Mouse (Mus musculus) G1E (cell line): ENCODE results near the gene Myh3. TPM values are rescaled to one million over a fixed set of nuclear protein-coding genes. Genes with fewer than 3 reads are reported as not detected.
"Not testable (repeated sequence)": the region's sequence is repeated elsewhere in the genome, so short reads cannot be mapped to it uniquely, and the experiment has no call there.

Experiments used
- ATAC-seq: 2 replicates; pipeline ENCODE4 v1.8.0; 2016; ENCODE audit warnings: mild to moderate bottlenecking; ENCODE audit not compliant: insufficient number of reproducible peaks, poor library complexity, low FRiP score, severe bottlenecking; ENCODE audit errors: extremely low read depth
- DNase-seq: peaks from one replicate; pipeline ENCODE4 v3.0.0; 2012; ENCODE audit warnings: low spot score
- H3K27me3 ChIP-seq: 2 replicates; pipeline ENCODE4 v1.6.1; 2012; ENCODE audit warnings: mild to moderate bottlenecking, low read length, inconsistent platforms; ENCODE audit not compliant: insufficient read depth
- H3K36me3 ChIP-seq: replicated peaks from 2 replicates; pipeline ENCODE3; 2012; ENCODE audit warnings: mild to moderate bottlenecking, inconsistent platforms
- H3K4me1 ChIP-seq: 2 replicates; pipeline ENCODE4 v1.6.1; 2012; ENCODE audit warnings: low read depth, low read length, inconsistent platforms, mixed read lengths; ENCODE audit not compliant: insufficient read depth
- H3K4me3 ChIP-seq: 2 replicates; pipeline ENCODE4 v1.5.1; 2012; ENCODE audit warnings: low read depth, mild to moderate bottlenecking, inconsistent platforms, low read length, moderate library complexity, mixed read lengths
- H3K9me3 ChIP-seq: replicated peaks from 2 replicates; pipeline ENCODE4 v1.6.1; 2012; ENCODE audit warnings: inconsistent platforms
- CTCF ChIP-seq: IDR thresholded peaks from 2 replicates; pipeline ENCODE4 v1.5.1; 2012; ENCODE audit warnings: low read depth, low read length, inconsistent platforms, mixed read lengths
- GATA1 ChIP-seq: IDR thresholded peaks from 2 replicates; pipeline ENCODE4 v1.6.1; 2012; ENCODE audit warnings: borderline replicate concordance, low read length, inconsistent platforms, mixed read lengths
- GATA2 ChIP-seq: IDR thresholded peaks from 2 replicates; pipeline ENCODE4 v1.6.1; 2012; ENCODE audit warnings: low read depth, low read length, inconsistent platforms, borderline replicate concordance
- POLR2AphosphoS5 ChIP-seq: IDR thresholded peaks from 2 replicates; pipeline ENCODE4 v1.6.1; 2012; ENCODE audit warnings: low read depth, low read length, inconsistent platforms; ENCODE audit not compliant: insufficient replicate concordance
- TAL1 ChIP-seq: conservative IDR thresholded peaks from 2 replicates; pipeline ENCODE4 v1.6.1; 2012; ENCODE audit warnings: low read depth, low read length, inconsistent platforms, mixed read lengths
- polyA plus RNA-seq: library from polyadenylated mRNA; stranded (reverse); fragments of >175 nt; gene quantifications from 2 replicates; pipeline ENCODE4 v1.2.3, GENCODE M21; 2012
- total RNA-seq, 2 experiments: library from RNA; stranded (forward) in 1 of 2; stranded (reverse) in 1 of 2; fragments of 200-1000 nt in 1 of 2; fragments of >200 nt in 1 of 2; fragmentation: Nextera tagmentation in 1 of 2; gene quantifications; 2 replicates each; pipeline ENCODE4 v1.2.3; 2014 to 2017

The Myh3 gene
- total and polyA plus RNA-seq, 3 experiments, result not detected

GRCm38 (mm10) chr11:67086467-67087164 is 8.5 kb downstream of the Myh3 start:
- Histone ChIP-seq H3K4me3 (no peak overlapping the region), H3K4me1 (no peaks in the 10 kb centered on the region), H3K36me3 (no peaks in the 10 kb centered on the region), H3K9me3 (no peaks in the 10 kb centered on the region), H3K27me3 (no peaks in the 10 kb centered on the region; the same call in 1 of the 2 replicates)
- ATAC-seq (no peak), DNase-seq (no peak)
- TF ChIP-seq TAL1 (no peak), GATA1 (no peak), POLR2AphosphoS5 (no peak), CTCF (no peak), GATA2 (no peak)

- no peaks in the 10 kb centered on the region for H3K9me3 ChIP-seq
- ATAC-seq (no peak), DNase-seq (no peak)
- TF ChIP-seq GATA1 (no peak), TAL1 (no peak), CTCF (no peak), GATA2 (no peak)
- H3K4me1 ChIP-seq, result no peaks in the 10 kb centered on the region
- H3K4me3 ChIP-seq, result no peak overlapping the region
- H3K27me3 ChIP-seq, result no peaks in the 10 kb centered on the region; the same call in 1 of the 2 replicates
- H3K36me3 ChIP-seq, result no peaks in the 10 kb centered on the region
These were observed 9.1 kb downstream of the Myh3 start for GRCm38 (mm10) chr11:67087225-67087624.

- not testable (repeated sequence) for H3K36me3 ChIP-seq, DNase-seq, H3K4me1 ChIP-seq, H3K9me3 ChIP-seq, H3K4me3 ChIP-seq, H3K27me3 ChIP-seq, ATAC-seq
These were observed 14.3 kb downstream of the Myh3 start for GRCm38 (mm10) chr11:67092354-67092753.

- Histone ChIP-seq H3K27me3 (no peaks in the 10 kb centered on the region; the same call in 1 of the 2 replicates), H3K36me3 (no peaks in the 10 kb centered on the region), H3K4me1 (no peaks in the 10 kb centered on the region), H3K4me3 (no peak overlapping the region), H3K9me3 (peaks cover 8% of the 10 kb centered on the region; the same call in 1 of the 2 replicates)
- DNase-seq, result no peak
- no peak for TF ChIP-seq GATA1
- TF ChIP-seq TAL1, result no peak
- no peak for TF ChIP-seq POLR2AphosphoS5
- TF ChIP-seq CTCF, result no peak
- TF ChIP-seq GATA2, result no peak
- ATAC-seq, result no peak
These were observed 15.1 kb downstream of the Myh3 start for GRCm38 (mm10) chr11:67093201-67093600.

GRCm38 (mm10) chr11:67093652-67094051 is 15.6 kb downstream of the Myh3 start:
- TF ChIP-seq POLR2AphosphoS5, result no peak
- TF ChIP-seq TAL1, result no peak
- no peak for TF ChIP-seq GATA1
- TF ChIP-seq CTCF, result no peak
- no peak for TF ChIP-seq GATA2
- DNase-seq (no peak), ATAC-seq (no peak)
- no peaks in the 10 kb centered on the region; the same call in 1 of the 2 replicates for H3K27me3 ChIP-seq
- H3K4me1 ChIP-seq, result no peaks in the 10 kb centered on the region
- peaks cover 8% of the 10 kb centered on the region; the same call in 1 of the 2 replicates for H3K9me3 ChIP-seq
- H3K36me3 ChIP-seq, result no peaks in the 10 kb centered on the region
- no peak overlapping the region for H3K4me3 ChIP-seq

GRCm38 (mm10) chr11:67094470-67094869 is 16.4 kb downstream of the Myh3 start:
- ATAC-seq (no peak), DNase-seq (no peak)
- peaks cover 8% of the 10 kb centered on the region; the same call in 1 of the 2 replicates for H3K9me3 ChIP-seq
- TF ChIP-seq GATA1 (no peak), TAL1 (no peak), GATA2 (no peak), CTCF (no peak), POLR2AphosphoS5 (no peak)
- H3K4me1 ChIP-seq, result no peaks in the 10 kb centered on the region
- H3K36me3 ChIP-seq, result no peaks in the 10 kb centered on the region
- no peaks in the 10 kb centered on the region; the same call in 1 of the 2 replicates for H3K27me3 ChIP-seq
- 0 out of 2 replicates have a peak overlapping the region, but pooled peaks have one; percentile 9 for H3K4me3 ChIP-seq
